Mouse (Mus musculus) C2C12 (cell line): ENCODE measurements around the gene Pomgnt2.

Experiments used
- CTCF ChIP-seq: IDR thresholded peaks from one replicate; pipeline ENCODE4 v1.5.1; 2011; ENCODE audit not compliant: control insufficient read depth, insufficient read depth, insufficient read length
- FOSL1 ChIP-seq: IDR thresholded peaks from one replicate; pipeline ENCODE4 v1.8.0; 2011; ENCODE audit warnings: mild to moderate bottlenecking, low read length; ENCODE audit not compliant: poor library complexity, insufficient read depth, severe bottlenecking
- MAX ChIP-seq: IDR thresholded peaks from one replicate; pipeline ENCODE4 v1.6.1; 2011; ENCODE audit warnings: mild to moderate bottlenecking, control low read depth
- MYOD1 ChIP-seq: IDR thresholded peaks from one replicate; pipeline ENCODE4 v1.6.1; 2011; ENCODE audit warnings: low read depth; ENCODE audit not compliant: control insufficient read depth, insufficient read length

DNA sequence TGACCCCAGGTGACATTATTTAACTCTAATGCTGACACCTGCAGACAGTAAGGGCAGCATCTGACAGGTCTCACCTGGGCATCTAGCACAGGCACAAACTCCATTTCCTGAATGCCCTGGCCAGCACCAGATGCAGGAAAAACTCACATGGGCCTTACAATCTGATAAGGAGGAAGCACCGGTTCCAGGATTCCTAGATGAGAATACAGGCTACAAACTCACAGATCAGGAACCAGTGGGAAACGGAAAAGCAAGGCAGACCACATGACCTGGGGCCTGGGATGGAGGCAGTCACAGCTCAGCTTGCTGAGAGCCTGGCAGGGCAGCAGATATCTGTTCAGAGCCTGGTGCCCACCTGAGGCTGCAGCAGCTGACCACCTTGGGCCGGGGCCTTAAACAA lies 8.0 kb downstream of the Pomgnt2 start:
- TF ChIP-seq CTCF (no peak), FOSL1 (no peak), MAX (no peak), MYOD1 (no peak)
